Mouse (Mus musculus): ENCODE measurements around the gene Cfap299. TPM values are rescaled to one million over a fixed set of nuclear protein-coding genes. Genes with fewer than 3 reads are reported as not detected.

Gene Cfap299
- polyA plus RNA-seq, 1 experiment from 2014 or later: 0.27 TPM

GRCm38 (mm10) chr5:98807022-98807421 is 477.9 kb downstream of the Cfap299 start:
- no peak overlapping the region for H3K9ac ChIP-seq (ENCODE audit: low read depth, low read length)
- no peak overlapping the region for H3K27ac ChIP-seq (ENCODE audit: low read depth, low read length)
- TF ChIP-seq CTCF (IDR thresholded peaks at IDR 0.05; ENCODE audit: low read depth): no peak
- no peak overlapping the region for H3K4me2 ChIP-seq (replicated peaks; ENCODE audit: low read depth)
- no peak overlapping the region for H3K4me3 ChIP-seq (ENCODE audit: low read depth, low read length)
- ATAC-seq: no peak
- H3K36me3 ChIP-seq (ENCODE audit: control insufficient read depth, insufficient read depth): no peaks in the 10 kb centered on the region
- 73% methylated on average over 7 of the region's 7 CpGs for WGBS
- H3K27me3 ChIP-seq (replicated peaks; ENCODE audit: control insufficient read depth, insufficient read depth, low read length): no peaks in the 10 kb centered on the region
- H3K4me1 ChIP-seq (replicated peaks; ENCODE audit: control insufficient read depth, insufficient read depth, low read length): no peaks in the 10 kb centered on the region
- H3K9me3 ChIP-seq (ENCODE audit: control insufficient read depth): no peaks in the 10 kb centered on the region

DNA sequence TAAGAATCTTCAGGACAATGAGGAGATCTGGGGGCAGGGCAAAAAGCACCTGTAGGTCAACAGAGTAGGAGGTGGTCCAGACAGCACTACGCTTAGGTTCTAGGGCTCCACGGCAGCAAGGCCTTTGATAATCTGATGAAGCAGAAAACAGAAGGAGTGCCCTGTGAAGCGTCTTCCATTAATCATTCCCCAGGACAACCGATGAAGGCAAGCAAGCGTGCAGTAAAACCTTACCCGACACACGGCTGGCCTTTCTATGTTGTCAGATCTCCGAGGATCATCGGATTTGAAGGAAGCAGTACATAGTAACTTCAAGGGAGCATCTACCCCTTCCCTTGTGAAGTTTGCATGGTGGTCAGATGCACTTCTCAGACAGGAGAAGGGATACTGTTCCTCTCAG is 478.8 kb downstream of the Cfap299 start:
- no peaks in the 10 kb centered on the region for H3K27me3 ChIP-seq (replicated peaks; ENCODE audit: control insufficient read depth, insufficient read depth, low read length)
- H3K4me3 ChIP-seq (ENCODE audit: low read depth, low read length): no peak overlapping the region
- H3K9ac ChIP-seq (ENCODE audit: low read depth, low read length): no peak overlapping the region
- no peak for ATAC-seq
- no peak overlapping the region for H3K27ac ChIP-seq (ENCODE audit: low read depth, low read length)
- H3K36me3 ChIP-seq (ENCODE audit: control insufficient read depth, insufficient read depth): no peaks in the 10 kb centered on the region
- no peaks in the 10 kb centered on the region for H3K9me3 ChIP-seq (ENCODE audit: control insufficient read depth)
- no peak for TF ChIP-seq CTCF (IDR thresholded peaks at IDR 0.05; ENCODE audit: low read depth)
- H3K4me2 ChIP-seq (replicated peaks; ENCODE audit: low read depth): no peak overlapping the region
- WGBS: 33% methylated on average over 9 of the region's 9 CpGs
- no peaks in the 10 kb centered on the region for H3K4me1 ChIP-seq (replicated peaks; ENCODE audit: control insufficient read depth, insufficient read depth, low read length)

DNA sequence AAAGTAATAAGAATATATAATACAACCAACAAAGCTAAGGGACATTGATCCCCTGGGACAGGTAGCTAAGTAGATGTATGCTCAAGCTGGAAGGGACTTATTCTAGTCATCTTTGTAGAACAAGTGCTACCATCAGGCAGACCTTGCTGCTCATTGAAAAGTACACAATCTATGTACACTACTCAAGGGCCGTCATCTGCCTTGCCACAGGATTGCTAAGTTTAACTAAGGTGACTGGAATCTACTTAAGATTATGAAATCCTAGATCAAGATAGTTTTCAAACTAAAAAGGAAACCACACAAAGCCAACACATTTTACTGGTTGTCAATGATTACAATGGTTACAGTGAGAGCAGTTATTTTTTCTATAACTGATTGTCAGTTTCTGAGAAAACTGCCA is 483.3 kb downstream of the Cfap299 start:
- H3K4me1 ChIP-seq (replicated peaks; ENCODE audit: control insufficient read depth, insufficient read depth, low read length): no peaks in the 10 kb centered on the region
- no peak for TF ChIP-seq CTCF (IDR thresholded peaks at IDR 0.05; ENCODE audit: low read depth)
- 77% methylated on average over 1 of the region's 1 CpGs for WGBS
- no peaks in the 10 kb centered on the region for H3K36me3 ChIP-seq (ENCODE audit: control insufficient read depth, insufficient read depth)
- no peak overlapping the region for H3K27ac ChIP-seq (ENCODE audit: low read depth, low read length)
- H3K27me3 ChIP-seq (replicated peaks; ENCODE audit: control insufficient read depth, insufficient read depth, low read length): no peaks in the 10 kb centered on the region
- ATAC-seq: no peak
- no peak overlapping the region for H3K4me2 ChIP-seq (replicated peaks; ENCODE audit: low read depth)
- no peaks in the 10 kb centered on the region for H3K9me3 ChIP-seq (ENCODE audit: control insufficient read depth)
- no peak overlapping the region for H3K9ac ChIP-seq (ENCODE audit: low read depth, low read length)
- no peak overlapping the region for H3K4me3 ChIP-seq (ENCODE audit: low read depth, low read length)

DNA sequence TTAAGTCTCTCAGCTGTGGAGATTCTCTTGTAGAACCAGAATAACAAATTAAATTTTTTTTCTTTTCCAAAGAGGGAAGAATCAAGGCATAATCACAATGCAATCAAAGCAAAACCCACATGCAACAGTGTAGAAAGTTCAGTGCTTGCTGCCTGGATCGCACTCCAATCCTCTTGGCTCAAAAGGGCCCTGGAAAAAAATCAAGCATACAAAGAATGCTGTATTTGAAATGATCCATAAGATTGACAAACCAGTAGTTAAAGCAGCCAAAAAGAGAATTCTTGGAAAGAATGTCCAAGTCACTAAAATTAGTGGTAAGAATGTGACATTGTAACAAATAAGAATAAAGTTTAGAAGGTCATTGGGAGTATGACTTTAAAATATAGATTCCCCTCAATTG is 486.2 kb downstream of the Cfap299 start:
- no peaks in the 10 kb centered on the region for H3K27me3 ChIP-seq (replicated peaks; ENCODE audit: control insufficient read depth, insufficient read depth, low read length)
- H3K4me3 ChIP-seq (ENCODE audit: low read depth, low read length): no peak overlapping the region
- no peak overlapping the region for H3K9ac ChIP-seq (ENCODE audit: low read depth, low read length)
- ATAC-seq: no peak
- 87% methylated on average over 1 of the region's 1 CpGs for WGBS
- H3K36me3 ChIP-seq (ENCODE audit: control insufficient read depth, insufficient read depth): no peaks in the 10 kb centered on the region
- H3K27ac ChIP-seq (ENCODE audit: low read depth, low read length): no peak overlapping the region
- H3K9me3 ChIP-seq (ENCODE audit: control insufficient read depth): no peaks in the 10 kb centered on the region
- TF ChIP-seq CTCF (IDR thresholded peaks at IDR 0.05; ENCODE audit: low read depth): no peak
- no peak overlapping the region for H3K4me2 ChIP-seq (replicated peaks; ENCODE audit: low read depth)
- H3K4me1 ChIP-seq (replicated peaks; ENCODE audit: control insufficient read depth, insufficient read depth, low read length): no peaks in the 10 kb centered on the region

DNA sequence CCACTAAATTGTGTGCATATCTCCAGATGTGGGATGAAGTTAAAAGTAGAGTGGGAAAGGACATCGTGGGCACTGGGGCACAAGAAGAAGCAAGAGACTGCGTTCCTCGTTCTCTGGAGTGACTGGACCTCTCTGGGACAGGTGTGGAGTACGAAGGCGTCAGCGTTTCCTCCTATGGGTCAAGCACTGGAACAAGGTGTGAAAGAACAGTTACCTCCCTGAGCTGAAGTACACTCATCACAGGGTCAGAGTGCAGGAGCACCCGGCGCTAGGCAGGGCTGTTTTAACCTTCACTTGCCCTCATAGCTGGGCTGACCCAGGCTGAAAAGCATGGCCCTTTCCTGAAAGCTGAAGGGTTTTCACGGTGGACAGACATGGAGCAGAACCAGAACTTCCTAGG is 504.7 kb downstream of the Cfap299 start:
- Histone ChIP-seq H3K4me3 (ENCODE audit: low read depth, low read length) (no peak overlapping the region), H3K27me3 (replicated peaks; ENCODE audit: control insufficient read depth, insufficient read depth, low read length) (no peaks in the 10 kb centered on the region), H3K4me2 (replicated peaks; ENCODE audit: low read depth) (no peak overlapping the region), H3K4me1 (replicated peaks; ENCODE audit: control insufficient read depth, insufficient read depth, low read length) (no peaks in the 10 kb centered on the region), H3K9me3 (ENCODE audit: control insufficient read depth) (no peaks in the 10 kb centered on the region), H3K36me3 (ENCODE audit: control insufficient read depth, insufficient read depth) (no peaks in the 10 kb centered on the region), H3K27ac (ENCODE audit: low read depth, low read length) (no peak overlapping the region), H3K9ac (ENCODE audit: low read depth, low read length) (no peak overlapping the region)
- ATAC-seq: no peak
- 77% methylated on average over 9 of the region's 9 CpGs for WGBS
- TF ChIP-seq CTCF (IDR thresholded peaks at IDR 0.05; ENCODE audit: low read depth): no peak

GRCm38 (mm10) chr5:98834300-98834699 is 505.2 kb downstream of the Cfap299 start:
- no peak overlapping the region for H3K4me2 ChIP-seq (replicated peaks; ENCODE audit: low read depth)
- H3K27ac ChIP-seq (ENCODE audit: low read depth, low read length): no peak overlapping the region
- no peaks in the 10 kb centered on the region for H3K4me1 ChIP-seq (replicated peaks; ENCODE audit: control insufficient read depth, insufficient read depth, low read length)
- no peak overlapping the region for H3K9ac ChIP-seq (ENCODE audit: low read depth, low read length)
- H3K36me3 ChIP-seq (ENCODE audit: control insufficient read depth, insufficient read depth): no peaks in the 10 kb centered on the region
- no peak for ATAC-seq
- 95% methylated on average over 6 of the region's 6 CpGs for WGBS
- no peak overlapping the region for H3K4me3 ChIP-seq (ENCODE audit: low read depth, low read length)
- no peak for TF ChIP-seq CTCF (IDR thresholded peaks at IDR 0.05; ENCODE audit: low read depth)
- no peaks in the 10 kb centered on the region for H3K9me3 ChIP-seq (ENCODE audit: control insufficient read depth)
- no peaks in the 10 kb centered on the region for H3K27me3 ChIP-seq (replicated peaks; ENCODE audit: control insufficient read depth, insufficient read depth, low read length)
